Mouse (Mus musculus): Measurements from ENCODE around the gene Tssk1. TPM values are rescaled to one million over a fixed set of nuclear protein-coding genes. Genes with fewer than 3 reads are reported as not detected.

Tssk1 gene
- polyA plus RNA-seq, 1 experiment from 2014 or later: 0.04 TPM

GRCm38 (mm10) chr16:17872995-17873394 is 21.0 kb upstream of the Tssk1 start:
- no peaks in the 10 kb centered on the region for H3K9me3 ChIP-seq
- peak overlapping the region; percentile 62 for H3K9ac ChIP-seq
- peaks cover 60% of the 10 kb centered on the region for H3K4me1 ChIP-seq
- ATAC-seq (ENCODE audit: extremely low read depth, insufficient number of reproducible peaks, low FRiP score, low TSS enrichment): no peak
- H3K27me3 ChIP-seq (replicated peaks): no peaks in the 10 kb centered on the region
- H3K4me3 ChIP-seq: no peak overlapping the region
- peaks cover 40% of the 10 kb centered on the region for H3K36me3 ChIP-seq
- H3K4me2 ChIP-seq: peak overlapping the region; percentile 13; the same call in 1 of the 2 replicates
- 23% methylated on average over 4 of the region's 4 CpGs for WGBS
- peak overlapping the region; percentile 58 for H3K27ac ChIP-seq (replicated peaks)

- 0 out of 2 replicates have a peak overlapping the region, but pooled peaks have one; percentile 2 for H3K4me2 ChIP-seq
- ATAC-seq (ENCODE audit: extremely low read depth, insufficient number of reproducible peaks, low FRiP score, low TSS enrichment): no peak
- H3K9me3 ChIP-seq: no peaks in the 10 kb centered on the region
- peak overlapping the region; percentile 61 for H3K27ac ChIP-seq (replicated peaks)
- WGBS: 23% methylated on average over 4 of the region's 4 CpGs
- H3K9ac ChIP-seq: no peak overlapping the region
- H3K4me3 ChIP-seq: no peak overlapping the region
- H3K27me3 ChIP-seq (replicated peaks): no peaks in the 10 kb centered on the region
- peaks cover 66% of the 10 kb centered on the region for H3K4me1 ChIP-seq
- peaks cover 26% of the 10 kb centered on the region for H3K36me3 ChIP-seq
These were observed 18.8 kb upstream of the Tssk1 start for GRCm38 (mm10) chr16:17875174-17875573.

GRCm38 (mm10) chr16:17876096-17876495 is 17.9 kb upstream of the Tssk1 start:
- 90% methylated on average over 1 of the region's 1 CpGs for WGBS
- no peak overlapping the region for H3K4me2 ChIP-seq
- ATAC-seq (ENCODE audit: extremely low read depth, insufficient number of reproducible peaks, low FRiP score, low TSS enrichment): no peak
- H3K27me3 ChIP-seq (replicated peaks): no peaks in the 10 kb centered on the region
- no peak overlapping the region for H3K27ac ChIP-seq (replicated peaks)
- H3K4me3 ChIP-seq: no peak overlapping the region
- no peaks in the 10 kb centered on the region for H3K9me3 ChIP-seq
- peaks cover 17% of the 10 kb centered on the region for H3K36me3 ChIP-seq
- H3K9ac ChIP-seq: no peak overlapping the region
- peaks cover 63% of the 10 kb centered on the region for H3K4me1 ChIP-seq

GRCm38 (mm10) chr16:17879571-17879970 is 14.5 kb upstream of the Tssk1 start:
- no peak overlapping the region for H3K27ac ChIP-seq (replicated peaks)
- H3K4me2 ChIP-seq: no peak overlapping the region
- 81% methylated on average over 4 of the region's 4 CpGs for WGBS
- no peaks in the 10 kb centered on the region for H3K9me3 ChIP-seq
- H3K36me3 ChIP-seq: peaks cover 17% of the 10 kb centered on the region
- no peak for ATAC-seq (ENCODE audit: extremely low read depth, insufficient number of reproducible peaks, low FRiP score, low TSS enrichment)
- no peaks in the 10 kb centered on the region for H3K27me3 ChIP-seq (replicated peaks)
- no peak overlapping the region for H3K9ac ChIP-seq
- peaks cover 53% of the 10 kb centered on the region for H3K4me1 ChIP-seq
- no peak overlapping the region for H3K4me3 ChIP-seq

- H3K4me1 ChIP-seq: peaks cover 46% of the 10 kb centered on the region
- H3K27me3 ChIP-seq (replicated peaks): no peaks in the 10 kb centered on the region
- H3K9ac ChIP-seq: no peak overlapping the region
- no peak for ATAC-seq (ENCODE audit: extremely low read depth, insufficient number of reproducible peaks, low FRiP score, low TSS enrichment)
- H3K36me3 ChIP-seq: peaks cover 19% of the 10 kb centered on the region
- no peaks in the 10 kb centered on the region for H3K9me3 ChIP-seq
- no peak overlapping the region for H3K4me3 ChIP-seq
- no peak overlapping the region for H3K4me2 ChIP-seq
- no peak overlapping the region for H3K27ac ChIP-seq (replicated peaks)
These were observed 11.8 kb upstream of the Tssk1 start for GRCm38 (mm10) chr16:17882196-17882595.

GRCm38 (mm10) chr16:17884116-17884515 is 9.9 kb upstream of the Tssk1 start:
- Histone ChIP-seq H3K9me3 (no peaks in the 10 kb centered on the region), H3K4me3 (no peak overlapping the region), H3K9ac (no peak overlapping the region), H3K4me2 (no peak overlapping the region), H3K27me3 (replicated peaks) (no peaks in the 10 kb centered on the region), H3K27ac (replicated peaks) (no peak overlapping the region), H3K4me1 (peaks cover 40% of the 10 kb centered on the region), H3K36me3 (peaks cover 19% of the 10 kb centered on the region; the same call in 1 of the 2 replicates)
- WGBS: 56% methylated on average over 6 of the region's 6 CpGs
- ATAC-seq (ENCODE audit: extremely low read depth, insufficient number of reproducible peaks, low FRiP score, low TSS enrichment): no peak

- H3K36me3 ChIP-seq: peaks cover 2% of the 10 kb centered on the region; the same call in 1 of the 2 replicates
- no peaks in the 10 kb centered on the region for H3K9me3 ChIP-seq
- 0 out of 2 replicates have a peak overlapping the region, but pooled peaks have one; percentile 98 for H3K27ac ChIP-seq (replicated peaks)
- no peak for ATAC-seq (ENCODE audit: extremely low read depth, insufficient number of reproducible peaks, low FRiP score, low TSS enrichment)
- WGBS: 80% methylated on average over 6 of the region's 6 CpGs
- peak overlapping the region; percentile 98 for H3K9ac ChIP-seq
- peak overlapping the region; percentile 95 for H3K4me3 ChIP-seq
- peaks cover 30% of the 10 kb centered on the region for H3K4me1 ChIP-seq
- H3K4me2 ChIP-seq: peak overlapping the region; percentile 89
- no peaks in the 10 kb centered on the region for H3K27me3 ChIP-seq (replicated peaks)
These were observed 4.2 kb upstream of the Tssk1 start for GRCm38 (mm10) chr16:17889689-17890341.

GRCm38 (mm10) chr16:17890342-17890727 is 3.7 kb upstream of the Tssk1 start:
- H3K27ac ChIP-seq (replicated peaks): peak overlapping the region; percentile 98
- 55% methylated on average over 2 of the region's 2 CpGs for WGBS
- no peaks in the 10 kb centered on the region for H3K27me3 ChIP-seq (replicated peaks)

GRCm38 (mm10) chr16:17890917-17891566 is 3.0 kb upstream of the Tssk1 start:
- Histone ChIP-seq H3K27ac (replicated peaks) (peak overlapping the region; percentile 98), H3K4me3 (peak overlapping the region; percentile 95), H3K9me3 (no peaks in the 10 kb centered on the region), H3K36me3 (no peaks in the 10 kb centered on the region; the same call in 1 of the 2 replicates), H3K27me3 (replicated peaks) (no peaks in the 10 kb centered on the region), H3K4me2 (peak overlapping the region; percentile 89), H3K4me1 (peaks cover 30% of the 10 kb centered on the region), H3K9ac (peak overlapping the region; percentile 98)
- ATAC-seq (ENCODE audit: extremely low read depth, insufficient number of reproducible peaks, low FRiP score, low TSS enrichment): peak; percentile 65
- under 1% methylated on average over 44 of the region's 44 CpGs for WGBS

More at GRCm38 (mm10) chr16:17890342-17890727, 3.7 kb upstream of the Tssk1 start:
- H3K4me3 ChIP-seq: peak overlapping the region; percentile 95
- peaks cover 30% of the 10 kb centered on the region for H3K4me1 ChIP-seq
- H3K9me3 ChIP-seq: no peaks in the 10 kb centered on the region
- peak overlapping the region; percentile 89 for H3K4me2 ChIP-seq
- peak overlapping the region; percentile 98 for H3K9ac ChIP-seq
- H3K36me3 ChIP-seq: no peaks in the 10 kb centered on the region; the same call in 1 of the 2 replicates
- no peak for ATAC-seq (ENCODE audit: extremely low read depth, insufficient number of reproducible peaks, low FRiP score, low TSS enrichment)

- Histone ChIP-seq H3K4me3 (peak within 1 kb of the TSS; percentile 95), H3K9ac (peak within 1 kb of the TSS; percentile 98), H3K9me3 (no peaks in the 10 kb centered on the region), H3K27ac (replicated peaks) (peak within 1 kb of the TSS; percentile 98), H3K36me3 (no peaks in the 10 kb centered on the region; the same call in 1 of the 2 replicates), H3K4me1 (peaks cover 30% of the 10 kb centered on the region), H3K27me3 (replicated peaks) (no peaks in the 10 kb centered on the region), H3K4me2 (peak within 1 kb of the TSS; percentile 89)
- ATAC-seq (ENCODE audit: extremely low read depth, insufficient number of reproducible peaks, low FRiP score, low TSS enrichment): peak; percentile 96
- WGBS: under 1% methylated on average over 38 of the region's 38 CpGs
These were observed 2.5 kb upstream of the Tssk1 start, which contains the start of gene Gm20518 for GRCm38 (mm10) chr16:17891567-17891959. Gene Gm20518 (minus strand): TSS chr16:17891671.

- no peak overlapping the region for H3K4me2 ChIP-seq
- peak overlapping the region; percentile 53; the same call in 1 of the 2 replicates for H3K27ac ChIP-seq (replicated peaks)
- peak overlapping the region; percentile 66; the same call in 1 of the 2 replicates for H3K9ac ChIP-seq
- no peaks in the 10 kb centered on the region for H3K27me3 ChIP-seq (replicated peaks)
- no peaks in the 10 kb centered on the region; the same call in 1 of the 2 replicates for H3K36me3 ChIP-seq
- no peaks in the 10 kb centered on the region for H3K9me3 ChIP-seq
- 42% methylated on average over 3 of the region's 3 CpGs for WGBS
- H3K4me1 ChIP-seq: peaks cover 26% of the 10 kb centered on the region
- H3K4me3 ChIP-seq: no peak overlapping the region
- ATAC-seq (ENCODE audit: extremely low read depth, insufficient number of reproducible peaks, low FRiP score, low TSS enrichment): no peak
These were observed 1.4 kb upstream of the Tssk1 start for GRCm38 (mm10) chr16:17892606-17893005.

Data from heart, embryonic 13.5 days (tissue).